Mouse (Mus musculus): ENCODE measurements around the gene Fam178b. TPM values are rescaled to one million over a fixed set of nuclear protein-coding genes. Genes with fewer than 3 reads are reported as not detected.
"Not testable (repeated sequence)": the region's sequence is repeated elsewhere in the genome, so short reads cannot be mapped to it uniquely, and the experiment has no call there.

Gene Fam178b
- total RNA-seq, 2 experiments from 2014 or later, result not detected

- intact Hi-C loops (cut with DNase I), result no loop called here
- DNase-seq, result no peak
These were observed 8.0 kb downstream of the Fam178b start for GRCm38 (mm10) chr1:36674936-36675335.

- DNase-seq, result no peak
- intact Hi-C loops (cut with DNase I), result no loop called here
These were observed 10.2 kb downstream of the Fam178b start for GRCm38 (mm10) chr1:36672648-36673350.

- DNase-seq, result no peak
- intact Hi-C loops (cut with DNase I), result no loop called here
These were observed 11.7 kb downstream of the Fam178b start for GRCm38 (mm10) chr1:36671260-36671659.

- DNase-seq, result no peak
These were observed 12.7 kb downstream of the Fam178b start for GRCm38 (mm10) chr1:36670256-36670655.

GRCm38 (mm10) chr1:36668007-36668406 is 15.0 kb downstream of the Fam178b start:
- intact Hi-C loops (cut with DNase I), result not testable (repeated sequence)

More at GRCm38 (mm10) chr1:36670256-36670655, 12.7 kb downstream of the Fam178b start:
- intact Hi-C loops (cut with DNase I), result no loop called here

GRCm38 (mm10) chr1:36665934-36666333 is 17.0 kb downstream of the Fam178b start:
- no peak for DNase-seq
- intact Hi-C loops (cut with DNase I), result no loop called here

More at GRCm38 (mm10) chr1:36668007-36668406, 15.0 kb downstream of the Fam178b start:
- not testable (repeated sequence) for DNase-seq

GRCm38 (mm10) chr1:36665165-36665723 is 17.7 kb downstream of the Fam178b start:
- intact Hi-C loops (cut with DNase I), result no loop called here
- DNase-seq, result no peak

GRCm38 (mm10) chr1:36664457-36664856 is 18.5 kb downstream of the Fam178b start:
- intact Hi-C loops (cut with DNase I), result no loop called here
- DNase-seq, result peak; percentile 36

GRCm38 (mm10) chr1:36658621-36659399 is 24.2 kb downstream of the Fam178b start:
- intact Hi-C loops (cut with DNase I), result no loop called here
- DNase-seq, result no peak

GRCm38 (mm10) chr1:36657658-36658415 is 25.1 kb downstream of the Fam178b start:
- intact Hi-C loops (cut with DNase I), result no loop called here
- no peak for DNase-seq

GRCm38 (mm10) chr1:36656233-36656632 is 26.8 kb downstream of the Fam178b start:
- intact Hi-C loops (cut with DNase I), result no loop called here
- no peak for DNase-seq

- no peak for DNase-seq
- intact Hi-C loops (cut with DNase I), result no loop called here
These were observed 27.9 kb downstream of the Fam178b start for GRCm38 (mm10) chr1:36655039-36655438.

GRCm38 (mm10) chr1:36647631-36648030 is 35.4 kb downstream of the Fam178b start:
- DNase-seq, result no peak
- intact Hi-C loops (cut with DNase I), result no loop called here

- intact Hi-C loops (cut with DNase I), result no loop called here
- peak; percentile 56 for DNase-seq
These were observed 36.7 kb downstream of the Fam178b start for GRCm38 (mm10) chr1:36646285-36646684.

GRCm38 (mm10) chr1:36644615-36645007 is 38.4 kb downstream of the Fam178b start:
- intact Hi-C loops (cut with DNase I), result no loop called here
- DNase-seq, result no peak

GRCm38 (mm10) chr1:36643957-36644614 is 38.9 kb downstream of the Fam178b start:
- intact Hi-C loops (cut with DNase I), result no loop called here

GRCm38 (mm10) chr1:36635826-36636485 is 47.0 kb downstream of the Fam178b start:
- intact Hi-C loops (cut with DNase I), result loop anchor here (10.0 kb wide), 1 partner anchor 81 kb away; the partner anchor contains the start of gene Sema4c
- peak; percentile 44 for DNase-seq

More at GRCm38 (mm10) chr1:36643957-36644614, 38.9 kb downstream of the Fam178b start:
- DNase-seq, result no peak

- peak; percentile 68 for DNase-seq
These were observed 48.0 kb downstream of the Fam178b start for GRCm38 (mm10) chr1:36634940-36635339.

GRCm38 (mm10) chr1:36633920-36634319 is 49.1 kb downstream of the Fam178b start:
- intact Hi-C loops (cut with DNase I), result loop anchor here (10.0 kb wide), 1 partner anchor 79 kb away; the partner anchor contains the start of gene Sema4c
- DNase-seq, result no peak

More at GRCm38 (mm10) chr1:36634940-36635339, 48.0 kb downstream of the Fam178b start:
- intact Hi-C loops (cut with DNase I), result loop anchor here (10.0 kb wide), 1 partner anchor 80 kb away; the partner anchor contains the start of gene Sema4c

Measured in left cerebral cortex, postnatal 4 days (tissue).